Mouse (Mus musculus): ENCODE data around the gene Fam19a5.

GRCm38 (mm10) chr15:87623966-87624609 lies 80.0 kb downstream of the Fam19a5 start:
- TF ChIP-seq TAL1 (IDR thresholded peaks at IDR 0.05; ENCODE audit: low read length) (no peak), GATA1 (IDR thresholded peaks at IDR 0.05; ENCODE audit: low read length) (no peak)

All from erythroblast, embryonic 14.5 days (primary cell).